Mouse (Mus musculus) heart, postnatal 0 days (tissue): ENCODE data around the gene Rara. TPM values are rescaled to one million over a fixed set of nuclear protein-coding genes. Genes with fewer than 3 reads are reported as not detected.
A peak's percentile ranks its signal among the peaks of the same experiment; 100 is the strongest.

Experiments used
- ATAC-seq: fragments of 200-750 bp; cut with Nextera tagmentation; 2 replicates; pipeline ENCODE4 v1.8.0; 2017; ENCODE audit warnings: low read depth, moderate number of reproducible peaks, moderate library complexity; ENCODE audit not compliant: insufficient read depth
- DNase-seq: peaks from one replicate; pipeline ENCODE4 v3.0.0-alpha.2; 2016; ENCODE audit warnings: low spot score
- H3K27ac ChIP-seq: fragments of 300-500 bp; sonication (generic); 2 replicates; pipeline ENCODE4 v1.5.1; 2014; ENCODE audit warnings: low read depth, mild to moderate bottlenecking
- H3K27me3 ChIP-seq: fragments of 300-500 bp; sonication (generic); 2 replicates; pipeline ENCODE4 v1.6.1; 2014; ENCODE audit warnings: low read length, mixed read lengths; ENCODE audit not compliant: control insufficient read depth, insufficient read depth
- H3K36me3 ChIP-seq: fragments of 300-500 bp; sonication (generic); replicated peaks from 2 replicates; pipeline ENCODE4 v1.6.1; 2014; ENCODE audit warnings: low read length, mixed read lengths; ENCODE audit not compliant: control insufficient read depth, insufficient read depth
- H3K4me1 ChIP-seq: fragments of 300-500 bp; sonication (generic); 2 replicates; pipeline ENCODE4 v1.6.1; 2014; ENCODE audit warnings: antibody characterized with exemption; ENCODE audit not compliant: control insufficient read depth, insufficient read depth
- H3K4me2 ChIP-seq: fragments of 300-500 bp; sonication (generic); 2 replicates; pipeline ENCODE4 v1.6.1; 2014; ENCODE audit warnings: low read depth, mild to moderate bottlenecking, low read length, moderate library complexity
- H3K4me3 ChIP-seq: fragments of 300-500 bp; sonication (generic); 2 replicates; pipeline ENCODE4 v1.5.1; 2014; ENCODE audit warnings: low read depth, low read length
- H3K9ac ChIP-seq: fragments of 300-500 bp; sonication (generic); replicated peaks from 2 replicates; pipeline ENCODE4 v1.6.1; 2014; ENCODE audit warnings: low read depth, low read length, mixed read lengths
- H3K9me3 ChIP-seq: fragments of 300-500 bp; sonication (generic); replicated peaks from 2 replicates; pipeline ENCODE4 v1.6.1; 2016; ENCODE audit warnings: low read length; ENCODE audit not compliant: control insufficient read depth
- CTCF ChIP-seq: IDR thresholded peaks from 2 replicates; pipeline ENCODE4 v1.5.1; 2016; ENCODE audit warnings: antibody characterized with exemption, control low read depth, low read depth
- EP300 ChIP-seq: IDR thresholded peaks from 2 replicates; pipeline ENCODE4 v1.6.1; 2016; ENCODE audit warnings: antibody characterized with exemption, low read depth
- WGBS: fragments of 180-500 bp; shearing (Covaris S2); extraction: QIAGEN DNeasy Blood & Tissue Kit; methylation state at CpG from one replicate; pipeline ENCODE4 v1.1.7; 2014; 5-methylcytosine and 5-hydroxymethylcytosine counted together
- polyA plus RNA-seq: library from polyadenylated mRNA; unstranded; fragments of >200 nt; fragmentation: Nextera tagmentation; extraction: Ambion mirVana; gene quantifications from 2 replicates; pipeline ENCODE4 v1.2.1, GENCODE M21; 2015
- total RNA-seq: library from RNA; depleted of rRNA; stranded (reverse); fragments of >200 nt; gene quantifications from 2 replicates; pipeline ENCODE4 v1.2.3, GENCODE M21; 2014; ENCODE audit warnings: low replicate concordance; rRNA removed

Gene Rara
- total RNA-seq: 24.0 and 36.2 TPM in 2 replicates
- 14.7 and 15.8 TPM in 2 replicates for polyA plus RNA-seq

GRCm38 (mm10) chr11:98927438-98928076, at the start of gene Rara:
Rara (plus strand) TSS chr11:98927818.
- no peak for ATAC-seq
- H3K4me1 ChIP-seq: peaks cover 78% of the 10 kb centered on the region
- H3K36me3 ChIP-seq: no peaks in the 10 kb centered on the region
- H3K9me3 ChIP-seq: no peaks in the 10 kb centered on the region
- peak; percentile 32 for DNase-seq
- peak within 1 kb of the TSS; percentile 74 for H3K4me3 ChIP-seq
- peak within 1 kb of the TSS; percentile 80 for H3K9ac ChIP-seq
- WGBS: 11% methylated on average over 21 of the region's 21 CpGs
- H3K4me2 ChIP-seq: peak within 1 kb of the TSS; percentile 81
- H3K27me3 ChIP-seq: no peaks in the 10 kb centered on the region
- TF ChIP-seq CTCF (no peak), EP300 (no peak)
- H3K27ac ChIP-seq: peak within 1 kb of the TSS; percentile 95

DNA sequence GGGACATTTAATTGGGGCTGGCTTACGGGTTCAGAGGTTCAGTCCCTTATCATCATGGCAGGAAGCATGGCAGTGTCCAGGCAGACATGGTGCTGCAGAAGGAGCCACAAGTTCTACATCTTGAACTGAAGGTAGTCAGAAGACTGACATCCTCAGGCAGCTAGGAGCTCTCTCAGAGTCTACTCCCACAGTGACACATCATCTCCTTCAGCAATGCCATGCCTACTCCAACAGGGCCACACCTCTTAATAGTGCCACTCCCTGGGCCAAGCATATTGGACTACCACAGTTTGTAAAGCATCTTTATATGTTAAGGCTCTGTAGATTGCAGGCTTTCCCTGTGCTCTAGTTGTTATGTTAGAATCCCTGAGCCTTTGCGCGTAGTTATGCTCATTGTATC, 39.9 kb upstream of the Rara start:
- H3K27me3 ChIP-seq: no peaks in the 10 kb centered on the region
- H3K4me1 ChIP-seq: no peaks in the 10 kb centered on the region
- H3K4me3 ChIP-seq: no peak overlapping the region
- H3K36me3 ChIP-seq: peaks cover 71% of the 10 kb centered on the region
- 90% methylated on average over 3 of the region's 3 CpGs for WGBS
- H3K9me3 ChIP-seq: no peaks in the 10 kb centered on the region
- no peak overlapping the region for H3K4me2 ChIP-seq
- TF ChIP-seq EP300 (no peak), CTCF (no peak)
- DNase-seq (no peak), ATAC-seq (no peak)
- no peak overlapping the region for H3K27ac ChIP-seq
- no peak overlapping the region for H3K9ac ChIP-seq

- Histone ChIP-seq H3K4me2 (no peak overlapping the region), H3K9ac (no peak overlapping the region), H3K27me3 (no peaks in the 10 kb centered on the region), H3K9me3 (no peaks in the 10 kb centered on the region), H3K36me3 (peaks cover 84% of the 10 kb centered on the region), H3K27ac (no peak overlapping the region), H3K4me3 (no peak overlapping the region), H3K4me1 (no peaks in the 10 kb centered on the region)
- ATAC-seq (no peak), DNase-seq (no peak)
- WGBS: over 99% methylated on average over 4 of the region's 4 CpGs
- TF ChIP-seq CTCF: no peak
- no peak for TF ChIP-seq EP300
Measured at GRCm38 (mm10) chr11:98889077-98889476, 38.5 kb upstream of the Rara start.

GRCm38 (mm10) chr11:98889977-98890376, 37.6 kb upstream of the Rara start:
- Histone ChIP-seq H3K4me2 (no peak overlapping the region), H3K9me3 (no peaks in the 10 kb centered on the region), H3K4me1 (no peaks in the 10 kb centered on the region), H3K9ac (no peak overlapping the region), H3K36me3 (peaks cover 82% of the 10 kb centered on the region), H3K27me3 (no peaks in the 10 kb centered on the region), H3K27ac (no peak overlapping the region), H3K4me3 (no peak overlapping the region)
- WGBS: 84% methylated on average over 5 of the region's 5 CpGs
- TF ChIP-seq EP300: no peak
- no peak for TF ChIP-seq CTCF
- DNase-seq: no peak
- no peak for ATAC-seq

- no peak for ATAC-seq
- no peaks in the 10 kb centered on the region for H3K27me3 ChIP-seq
- H3K27ac ChIP-seq: no peak overlapping the region
- peaks cover 82% of the 10 kb centered on the region for H3K36me3 ChIP-seq
- no peaks in the 10 kb centered on the region for H3K9me3 ChIP-seq
- H3K4me1 ChIP-seq: no peaks in the 10 kb centered on the region
- WGBS: 73% methylated on average over 5 of the region's 5 CpGs
- no peak overlapping the region for H3K4me2 ChIP-seq
- no peak overlapping the region for H3K9ac ChIP-seq
- no peak for DNase-seq
- no peak overlapping the region for H3K4me3 ChIP-seq
- TF ChIP-seq EP300: no peak
- no peak for TF ChIP-seq CTCF
Measured at GRCm38 (mm10) chr11:98892426-98892825, 35.2 kb upstream of the Rara start.
